Mouse (Mus musculus): Measurements from ENCODE around the gene Topaz1. TPM values are rescaled to one million over a fixed set of nuclear protein-coding genes. Genes with fewer than 3 reads are reported as not detected.

Topaz1 gene
- total and polyA plus RNA-seq, 3 experiments: not detected

DNA sequence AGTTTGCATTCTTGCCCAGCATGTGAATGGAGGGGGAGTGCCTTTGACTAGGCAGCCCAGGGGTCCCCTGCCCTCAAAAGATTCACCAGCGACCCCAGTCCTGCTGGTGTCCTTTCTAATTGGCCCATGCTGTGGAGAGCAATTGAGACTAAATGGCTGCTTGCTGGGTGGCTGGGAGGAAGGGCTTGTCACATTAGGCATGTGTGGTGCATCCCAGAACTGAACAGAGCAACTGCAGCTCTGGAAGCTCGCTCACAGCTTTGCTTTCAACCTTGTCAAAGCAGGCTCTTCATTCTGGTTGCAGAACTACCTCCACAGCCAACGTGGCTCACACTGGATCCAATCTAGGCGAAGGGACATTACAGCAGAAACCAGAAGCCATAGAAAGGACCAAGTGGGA is 24.9 kb upstream of the Topaz1 start:
- H3K36me3 ChIP-seq (replicated peaks in 1 of 2; ENCODE audit: control insufficient read depth in 1 of 2, insufficient read depth in 1 of 2, low read length in 1 of 2): no peaks in the 10 kb centered on the region
- no peak overlapping the region for H3K27ac ChIP-seq (ENCODE audit: insufficient read depth, low read depth)
- dilution Hi-C loops (cut with MboI; ENCODE audit: extremely low pct_ligation_motif_present, extremely low pct_unique_long_range_greater_than_20kb, low sequenced_read_pairs): no loop called here
- TF ChIP-seq RAD21 (IDR thresholded peaks at IDR 0.05; ENCODE audit: low read depth, low read length): no peak
- TF ChIP-seq IRF4 (IDR thresholded peaks at IDR 0.05; ENCODE audit: low read depth, low read length): no peak
- TF ChIP-seq CHD2 (IDR thresholded peaks at IDR 0.05; ENCODE audit: low read length): no peak
- H3K4me2 ChIP-seq (ENCODE audit: insufficient read depth, low read depth, poor library complexity, severe bottlenecking): no peak overlapping the region
- H3K9ac ChIP-seq (ENCODE audit: insufficient read depth, low read depth): no peak overlapping the region
- no peaks in the 10 kb centered on the region for H3K9me3 ChIP-seq (replicated peaks; ENCODE audit: low read length)
- in situ Hi-C loops (cut with MboI; ENCODE audit: low pct_ligation_motif_present, low pct_unique_long_range_greater_than_20kb, low sequenced_read_pairs): no loop called here
- H3K79me2 ChIP-seq (replicated peaks; ENCODE audit: control insufficient read depth, extremely low read depth, insufficient read depth, poor library complexity, severe bottlenecking): no peaks in the 10 kb centered on the region
- H3K27me3 ChIP-seq (replicated peaks): peaks cover 56% of the 10 kb centered on the region
- DNase-seq (ENCODE audit: extremely low read depth): no peak
- H3K4me1 ChIP-seq (ENCODE audit: control insufficient read depth in 1 of 2, insufficient read depth in 2 of 2): no peaks in the 10 kb centered on the region
- no peak overlapping the region for H3K4me3 ChIP-seq (replicated peaks in 1 of 3; ENCODE audit: low read depth in 2 of 3, low read length in 2 of 3, poor library complexity in 1 of 3)

DNA sequence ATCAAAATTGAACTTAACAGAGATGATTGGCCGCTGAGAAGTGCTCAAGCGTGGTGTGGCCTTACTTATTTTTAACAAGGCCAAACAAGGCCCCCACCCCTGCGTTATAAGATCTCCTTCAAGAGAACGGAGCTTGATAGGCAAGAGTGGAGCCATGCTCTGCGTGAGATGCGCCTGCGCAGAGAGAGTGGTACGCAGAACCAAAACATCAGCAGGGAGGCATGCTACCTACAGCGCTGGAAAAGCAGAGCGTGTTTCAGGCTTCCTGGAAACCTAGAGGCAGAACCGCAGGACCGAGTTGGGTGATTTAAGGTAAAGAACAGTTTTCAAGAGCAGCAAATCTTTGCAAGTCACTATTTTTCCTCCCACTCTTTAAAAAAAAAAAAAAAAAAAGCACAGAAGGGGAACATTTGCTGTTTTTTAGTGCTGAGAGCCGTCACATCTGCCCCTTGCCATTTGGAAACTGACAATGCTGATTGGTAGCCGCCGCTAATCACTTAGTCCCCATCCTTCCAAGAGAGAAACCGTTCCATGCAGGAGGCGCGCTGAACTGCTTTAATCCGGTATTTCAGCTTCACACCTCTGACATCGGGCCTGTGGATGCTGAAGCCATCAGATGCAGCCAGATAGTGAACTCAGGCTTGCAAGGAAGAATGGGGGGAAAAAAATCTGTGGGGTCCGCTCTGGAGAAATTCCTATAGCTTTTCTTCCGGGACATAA is 21.9 kb upstream of the Topaz1 start:
- Histone ChIP-seq H3K4me1 (ENCODE audit: control insufficient read depth in 1 of 2, insufficient read depth in 2 of 2) (no peaks in the 10 kb centered on the region; a peak in 1 of 4 replicates), H3K4me3 (replicated peaks in 1 of 3; ENCODE audit: low read depth in 2 of 3, low read length in 2 of 3, poor library complexity in 1 of 3) (no peak overlapping the region), H3K4me2 (ENCODE audit: insufficient read depth, low read depth, poor library complexity, severe bottlenecking) (no peak overlapping the region), H3K79me2 (replicated peaks; ENCODE audit: control insufficient read depth, extremely low read depth, insufficient read depth, poor library complexity, severe bottlenecking) (no peaks in the 10 kb centered on the region), H3K27me3 (replicated peaks) (peaks cover 27% of the 10 kb centered on the region), H3K36me3 (replicated peaks in 1 of 2; ENCODE audit: control insufficient read depth in 1 of 2, insufficient read depth in 1 of 2, low read length in 1 of 2) (no peaks in the 10 kb centered on the region), H3K9ac (ENCODE audit: insufficient read depth, low read depth) (no peak overlapping the region), H3K9me3 (replicated peaks; ENCODE audit: low read length) (no peaks in the 10 kb centered on the region), H3K27ac (ENCODE audit: insufficient read depth, low read depth) (no peak overlapping the region)
- no peak for DNase-seq (ENCODE audit: extremely low read depth)
- in situ Hi-C loops (cut with MboI; ENCODE audit: low pct_ligation_motif_present, low pct_unique_long_range_greater_than_20kb, low sequenced_read_pairs) (loop anchor here (25.0 kb wide), 1 partner anchor 237 kb away; the partner anchor contains the start of genes 1110059G10Rik and Kif15), dilution Hi-C loops (cut with MboI; ENCODE audit: extremely low pct_ligation_motif_present, extremely low pct_unique_long_range_greater_than_20kb, low sequenced_read_pairs) (no loop called here)
- TF ChIP-seq MAX (IDR thresholded peaks at IDR 0.05; ENCODE audit: low read length) (no peak), ETS1 (conservative IDR thresholded peaks at IDR 0.05; ENCODE audit: low read depth, low read length) (no peak), PAX5 (IDR thresholded peaks at IDR 0.05; ENCODE audit: low read length) (no peak), POLR2A (IDR thresholded peaks at IDR 0.05; ENCODE audit: low read depth, low read length) (no peak), TBP (conservative IDR thresholded peaks at IDR 0.05; ENCODE audit: low read depth, low read length) (no peak)

DNA sequence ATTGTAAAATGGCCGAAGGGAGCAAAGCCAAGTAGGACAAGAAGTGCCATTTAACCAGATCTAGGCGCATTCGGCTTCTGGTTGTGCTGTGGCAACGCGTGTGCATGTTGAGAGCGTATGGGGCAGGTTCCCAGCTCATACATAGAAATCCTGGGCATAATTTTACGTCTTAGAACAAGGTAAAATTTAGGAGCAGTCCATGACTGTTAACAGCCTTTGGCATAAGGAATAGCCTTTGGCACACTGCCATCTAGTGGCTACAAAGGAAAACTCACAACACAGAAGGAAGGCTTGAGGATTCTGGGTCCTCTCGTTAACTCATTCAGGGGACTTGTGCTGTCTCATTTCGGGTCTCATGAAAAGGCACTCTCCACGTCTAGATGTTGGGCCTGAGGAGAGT is 17.6 kb upstream of the Topaz1 start:
- no peaks in the 10 kb centered on the region for H3K9me3 ChIP-seq (replicated peaks; ENCODE audit: low read length)
- no peaks in the 10 kb centered on the region for H3K36me3 ChIP-seq (replicated peaks in 1 of 2; ENCODE audit: control insufficient read depth in 1 of 2, insufficient read depth in 1 of 2, low read length in 1 of 2)
- dilution Hi-C loops (cut with MboI; ENCODE audit: extremely low pct_ligation_motif_present, extremely low pct_unique_long_range_greater_than_20kb, low sequenced_read_pairs) (no loop called here), in situ Hi-C loops (cut with MboI; ENCODE audit: low pct_ligation_motif_present, low pct_unique_long_range_greater_than_20kb, low sequenced_read_pairs) (loop anchor here (25.0 kb wide), 1 partner anchor 233 kb away; the partner anchor contains the start of genes 1110059G10Rik and Kif15)
- peak; percentile 64 for DNase-seq (ENCODE audit: extremely low read depth)
- no peak for TF ChIP-seq POLR2AphosphoS2 (IDR thresholded peaks at IDR 0.05; ENCODE audit: low read depth, low read length)
- no peak for TF ChIP-seq MAFK (IDR thresholded peaks at IDR 0.05; ENCODE audit: insufficient replicate concordance, low read length)
- TF ChIP-seq ELF1 (IDR thresholded peaks at IDR 0.05; ENCODE audit: low read depth, low read length): no peak
- TF ChIP-seq USF1 (IDR thresholded peaks at IDR 0.05; ENCODE audit: low read depth, low read length): no peak
- no peak for TF ChIP-seq E2F4 (IDR thresholded peaks at IDR 0.05; ENCODE audit: insufficient replicate concordance, low read depth, low read length)
- TF ChIP-seq RCOR1 (conservative IDR thresholded peaks at IDR 0.05; ENCODE audit: low read depth, low read length): no peak
- TF ChIP-seq ZKSCAN1 (IDR thresholded peaks at IDR 0.05; ENCODE audit: borderline replicate concordance, low read depth, low read length): no peak
- peak; percentile 25; the same call in 1 of the 2 replicates for TF ChIP-seq ZC3H11A (IDR thresholded peaks at IDR 0.05; ENCODE audit: low read depth, low read length)
- no peak for TF ChIP-seq JUN (IDR thresholded peaks at IDR 0.05; ENCODE audit: insufficient read depth, low read depth, low read length)
- TF ChIP-seq SMC3 (IDR thresholded peaks at IDR 0.05; ENCODE audit: low read depth, low read length): peak; percentile 63
- peak; percentile 85 to 93 for TF ChIP-seq CTCF (conservative IDR thresholded peaks at IDR 0.05 in 1 of 2, IDR thresholded peaks at IDR 0.05 in 1 of 2; ENCODE audit: low read depth in 2 of 2, low read length in 2 of 2)
- TF ChIP-seq MYC (IDR thresholded peaks at IDR 0.05; ENCODE audit: low read depth, low read length): no peak
- no peak for TF ChIP-seq TBP (conservative IDR thresholded peaks at IDR 0.05; ENCODE audit: low read depth, low read length)
- peak; percentile 94 for TF ChIP-seq RAD21 (IDR thresholded peaks at IDR 0.05; ENCODE audit: low read depth, low read length)
- TF ChIP-seq ZNF384 (IDR thresholded peaks at IDR 0.05; ENCODE audit: low read depth, low read length): no peak
- TF ChIP-seq JUND (conservative IDR thresholded peaks at IDR 0.05; ENCODE audit: low read depth, low read length): no peak
- TF ChIP-seq MXI1 (IDR thresholded peaks at IDR 0.05; ENCODE audit: low read depth, low read length): no peak
- TF ChIP-seq MEF2A (IDR thresholded peaks at IDR 0.05; ENCODE audit: borderline replicate concordance, low read depth, low read length): no peak
- no peak for TF ChIP-seq USF2 (conservative IDR thresholded peaks at IDR 0.05; ENCODE audit: low read depth, low read length)
- no peak for TF ChIP-seq NRF1 (IDR thresholded peaks at IDR 0.05; ENCODE audit: low read depth, low read length)
- H3K79me2 ChIP-seq (replicated peaks; ENCODE audit: control insufficient read depth, extremely low read depth, insufficient read depth, poor library complexity, severe bottlenecking): no peaks in the 10 kb centered on the region
- H3K27me3 ChIP-seq (replicated peaks): peaks cover 5% of the 10 kb centered on the region
- peaks cover 8 to 20% of the 10 kb centered on the region in 2 experiments for H3K4me1 ChIP-seq (ENCODE audit: control insufficient read depth in 1 of 2, insufficient read depth in 2 of 2)
- H3K4me2 ChIP-seq (ENCODE audit: insufficient read depth, low read depth, poor library complexity, severe bottlenecking): peak overlapping the region; percentile 32; the same call in 1 of the 2 replicates
- no peak overlapping the region for H3K4me3 ChIP-seq (replicated peaks in 1 of 3; ENCODE audit: low read depth in 2 of 3, low read length in 2 of 3, poor library complexity in 1 of 3)
- H3K27ac ChIP-seq (ENCODE audit: insufficient read depth, low read depth): no peak overlapping the region
- H3K9ac ChIP-seq (ENCODE audit: insufficient read depth, low read depth): no peak overlapping the region

Data from CH12.LX (cell line).